Mouse (Mus musculus): Measurements from ENCODE around the gene Morc2a.

DNA sequence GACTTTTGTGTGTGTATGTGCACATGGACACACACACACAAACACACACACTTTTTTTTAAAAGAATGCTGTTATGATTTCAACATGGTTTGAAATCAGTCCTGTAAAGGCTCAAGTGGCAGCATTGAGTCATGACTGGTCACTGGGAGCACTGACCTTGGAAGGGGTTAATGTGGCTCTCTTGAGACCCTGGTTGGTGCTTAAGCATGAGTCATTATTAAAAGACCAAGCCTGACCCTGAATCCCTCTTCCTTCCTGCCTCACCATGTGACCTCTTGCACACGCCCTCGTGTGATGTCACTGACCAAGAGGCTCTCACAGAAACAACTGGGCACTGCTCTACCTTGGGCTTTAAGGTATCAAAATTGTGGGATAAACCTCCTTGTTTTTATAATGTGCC is 89.8 kb downstream of the Morc2a start:
- TF ChIP-seq CTCF (IDR thresholded peaks at IDR 0.05; ENCODE audit: borderline replicate concordance, control insufficient read depth, extremely low read depth, insufficient read depth, low read length, poor library complexity): no peak
- TF ChIP-seq POLR2A (IDR thresholded peaks at IDR 0.05; ENCODE audit: control insufficient read depth, extremely low read depth, insufficient read depth, low read length, poor library complexity): no peak
